8 mouse cellular contexts compared by ENCODE assay signal in the genomic region with DNA sequence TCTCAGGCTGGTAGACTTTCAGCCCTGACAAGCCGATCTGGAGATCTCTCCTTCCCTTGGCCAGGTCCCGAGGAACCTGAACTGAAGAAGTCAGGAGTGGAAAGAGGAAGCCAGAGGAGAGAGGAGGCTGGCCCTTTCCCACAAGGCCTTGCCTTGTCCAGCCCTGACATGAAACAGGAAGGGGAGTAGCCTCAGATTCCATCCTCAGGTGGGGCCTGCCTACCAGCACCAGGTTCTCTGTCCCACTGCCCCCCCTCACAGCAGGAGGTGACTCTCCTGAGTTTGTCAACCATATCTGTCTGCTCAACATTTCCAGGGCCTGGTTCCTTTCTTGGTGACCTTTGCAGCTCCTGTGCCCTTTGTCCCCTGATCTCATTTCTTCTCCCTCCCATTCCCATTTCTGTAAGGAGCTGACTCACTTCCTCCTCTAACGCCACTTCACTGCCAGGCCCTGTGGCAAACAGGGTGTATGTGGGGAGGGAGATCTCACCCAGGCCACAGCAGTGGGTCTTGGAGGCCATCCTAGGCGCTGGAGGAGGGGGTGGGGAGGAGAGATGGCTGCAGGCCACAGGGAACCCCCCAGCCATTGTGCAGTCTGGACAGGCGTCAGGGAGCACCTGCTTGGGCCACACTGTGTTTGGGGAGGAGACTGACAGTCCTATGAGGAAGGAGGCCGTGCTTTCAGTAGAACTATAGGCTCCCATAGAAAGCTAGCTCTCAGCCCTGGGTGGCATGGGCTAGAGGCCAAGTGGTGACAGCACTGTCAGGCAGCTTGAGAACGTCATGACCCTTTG. TPM values are rescaled to one million over a fixed set of nuclear protein-coding genes. Genes with fewer than 3 reads are reported as not detected.
A peak's percentile ranks its signal among the peaks of the same experiment; 100 is the strongest.
DNase-seq lines count a peak whose midpoint lies in the region; ATAC-seq and TF ChIP-seq lines count a peak whose summit lies in the region.

No protein-coding gene starts in this region.

- TF ChIP-seq EP300 in liver, embryonic 14.5 days (IDR thresholded peaks at IDR 0.05; ENCODE audit: low read depth): 0 out of 2 replicates have a peak, but pooled peaks have one; percentile 19

- H3K36me3 ChIP-seq in hindbrain, postnatal 0 days (ENCODE audit: insufficient read depth, low read length): no peaks in the 10 kb centered on the region
- H3K36me3 ChIP-seq in liver, embryonic 14.5 days (replicated peaks; ENCODE audit: control insufficient read depth, insufficient read depth, low read depth): peaks cover 2% of the 10 kb centered on the region; the same call in 1 of the 2 replicates

- peak; percentile 84 for DNase-seq in adrenal gland, adult (ENCODE audit: inconsistent age in 2 of 2, low spot score in 1 of 2)
- no peak for DNase-seq in adrenal gland, adult 8-10 months
- DNase-seq in NIH3T3 (ENCODE audit: low read depth): peak; percentile 49
- peak; percentile 80 for DNase-seq in fibroblast of lung, adult 2 months (ENCODE audit: low read depth)
- peak; percentile 46 for DNase-seq in hindbrain, postnatal 0 days (ENCODE audit: low spot score)
- no peak for DNase-seq in liver, embryonic 14.5 days (ENCODE audit: low read depth in 3 of 3, low spot score in 3 of 3)

- ATAC-seq in hindbrain, postnatal 0 days: peak; percentile 68
- no peak for ATAC-seq in liver, embryonic 14.5 days (ENCODE audit: insufficient read depth)
- no peak for ATAC-seq in erythroid progenitor cell, adult 5-6 weeks (replicated peaks; ENCODE audit: low FRiP score, poor library complexity, severe bottlenecking)

- peak overlapping the region; percentile 55; the same call in 1 of the 2 replicates for H3K27ac ChIP-seq in hindbrain, postnatal 0 days
- H3K27ac ChIP-seq in liver, embryonic 14.5 days: peak overlapping the region; percentile 94
- peak overlapping the region; percentile 81 for H3K27ac ChIP-seq in olfactory bulb, adult 2 months (ENCODE audit: insufficient read depth, low read depth, low read length)

- H3K9me3 ChIP-seq in hindbrain, postnatal 0 days (ENCODE audit: low read length): no peaks in the 10 kb centered on the region
- H3K9me3 ChIP-seq in liver, embryonic 14.5 days (ENCODE audit: control insufficient read depth, low read length): no peaks in the 10 kb centered on the region

- 21% methylated on average over 7 of the region's 7 CpGs for WGBS in hindbrain, postnatal 0 days
- WGBS in liver, embryonic 14.5 days (ENCODE audit: insufficient replicate concordance): 18% methylated on average over 7 of the region's 7 CpGs
- 43% methylated on average over 7 of the region's 7 CpGs for WGBS in olfactory bulb, adult 2 months

- H3K9ac ChIP-seq in hindbrain, postnatal 0 days (replicated peaks; ENCODE audit: low read length): no peak overlapping the region
- H3K9ac ChIP-seq in liver, embryonic 14.5 days (replicated peaks): peak overlapping the region; percentile 78

- peaks cover 23% of the 10 kb centered on the region for H3K4me1 ChIP-seq in hindbrain, postnatal 0 days (ENCODE audit: insufficient read depth, low read length)
- H3K4me1 ChIP-seq in liver, embryonic 14.5 days (replicated peaks; ENCODE audit: control insufficient read depth in 2 of 2, insufficient read depth in 2 of 2, low read length in 1 of 2): peaks cover 64 to 82% of the 10 kb centered on the region in 2 experiments
- peaks cover 59% of the 10 kb centered on the region for H3K4me1 ChIP-seq in olfactory bulb, adult 2 months (ENCODE audit: control insufficient read depth, insufficient read depth, low read length)

- no peak for TF ChIP-seq POLR2A in olfactory bulb, adult 2 months (IDR thresholded peaks at IDR 0.05; ENCODE audit: insufficient read depth, low read depth, low read length)

- no peaks in the 10 kb centered on the region for H3K27me3 ChIP-seq in hindbrain, postnatal 0 days (ENCODE audit: insufficient read depth, low read length)
- no peaks in the 10 kb centered on the region for H3K27me3 ChIP-seq in liver, embryonic 14.5 days (ENCODE audit: control insufficient read depth, insufficient read depth, low read length)

- H3K4me3 ChIP-seq in hindbrain, postnatal 0 days (ENCODE audit: low read length): no peak overlapping the region
- peak overlapping the region in 1 of 2 experiments; percentile 45; a peak in 1 of 4 replicates for H3K4me3 ChIP-seq in liver, embryonic 14.5 days (ENCODE audit: insufficient read depth in 1 of 2, low read depth in 2 of 2, low read length in 2 of 2)
- H3K4me3 ChIP-seq in olfactory bulb, adult 2 months (ENCODE audit: insufficient read depth, low read depth, low read length): no peak overlapping the region

- H3K4me2 ChIP-seq in hindbrain, postnatal 0 days (ENCODE audit: low read depth, low read length): no peak overlapping the region
- H3K4me2 ChIP-seq in liver, embryonic 14.5 days (ENCODE audit: low read depth): peak overlapping the region; percentile 74

- no peak for TF ChIP-seq CTCF in hindbrain, postnatal 0 days (IDR thresholded peaks at IDR 0.05; ENCODE audit: low read depth)
- no peak for TF ChIP-seq CTCF in liver, embryonic 14.5 days (IDR thresholded peaks at IDR 0.05; ENCODE audit: low read depth)
- no peak for TF ChIP-seq CTCF in olfactory bulb, adult 2 months (IDR thresholded peaks at IDR 0.05; ENCODE audit: insufficient read depth, low read depth, low read length)

RNA-seq across cellular contexts. Expression of gene Gm10277, which starts 1.6 kb away (rescaled TPM):
- total RNA-seq in adrenal gland, adult 8-10 months (2022): not detected
- not detected in 2 replicates for total RNA-seq in hindbrain, postnatal 0 days (2014; rRNA removed)
- 0.69 and 0.91 TPM in 2 replicates for polyA plus RNA-seq in hindbrain, postnatal 0 days (2015; fragmentation: Nextera tagmentation; extraction: Ambion mirVana)
- polyA plus RNA-seq in liver, embryonic 14.5 days (2012; rRNA removed): not detected in 2 replicates
- 0.11 and 0.18 TPM in 2 replicates for polyA plus RNA-seq in liver, embryonic 14.5 days (2014; fragmentation: Nextera tagmentation; extraction: Ambion mirVana)
- polyA plus RNA-seq in olfactory bulb, adult 2 months (2012; ENCODE audit: insufficient read depth, insufficient read length, low replicate concordance, missing spikeins): not detected in 2 replicates
- total RNA-seq in erythroid progenitor cell, adult 5-6 weeks (2015; ENCODE audit: low replicate concordance): not detected in 2 replicates
- not detected in 2 replicates for total RNA-seq in erythroid progenitor cell, adult 5-6 weeks (2017; ENCODE audit: low replicate concordance)

RNA-seq across cellular contexts. Expression of gene Myo18a, which starts 22.9 kb away (rescaled TPM):
- 100 to 1,000 TPM in 2 of 4 experiments, 10 to 100 TPM in 2; 61.9 to 158 (median 94.7) TPM for total RNA-seq in adrenal gland, adult 8-10 months (2022)
- total RNA-seq in hindbrain, postnatal 0 days (2014; rRNA removed): 64.6 and 68.8 TPM in 2 replicates
- 28.2 and 29.8 TPM in 2 replicates for polyA plus RNA-seq in hindbrain, postnatal 0 days (2015; fragmentation: Nextera tagmentation; extraction: Ambion mirVana)
- polyA plus RNA-seq in liver, embryonic 14.5 days (2012; rRNA removed): 10.6 and 15.4 TPM in 2 replicates
- polyA plus RNA-seq in liver, embryonic 14.5 days (2014; fragmentation: Nextera tagmentation; extraction: Ambion mirVana): 13.5 and 14.3 TPM in 2 replicates
- polyA plus RNA-seq in olfactory bulb, adult 2 months (2012; ENCODE audit: insufficient read depth, insufficient read length, low replicate concordance, missing spikeins): 284 TPM in 1 of 2 replicates, not detected in the other
- 8.8 and 12.6 TPM in 2 replicates for total RNA-seq in erythroid progenitor cell, adult 5-6 weeks (2015; ENCODE audit: low replicate concordance)
- 24.8 and 48.5 TPM in 2 replicates for total RNA-seq in erythroid progenitor cell, adult 5-6 weeks (2017; ENCODE audit: low replicate concordance)

Comparison
In these comparisons a context has a peak if more than half of its experiments do, and no peak if none do; other contexts are left out.
1. DNase-seq: peak in adrenal gland, adult (2 of 2), NIH3T3 (single experiment), fibroblast of lung, adult 2 months (single experiment) and hindbrain, postnatal 0 days (single experiment); none in adrenal gland, adult 8-10 months (single experiment) and liver, embryonic 14.5 days (0 of 3).
2. Peak in every context shown above with its lines, with median percentiles within 50 percentile points of each other: H3K27ac ChIP-seq.